Mouse (Mus musculus) liver, adult 2 months (tissue): Measurements from ENCODE around the gene Tbr1. TPM values are rescaled to one million over a fixed set of nuclear protein-coding genes. Genes with fewer than 3 reads are reported as not detected.

Experiments
- DNase-seq: peaks from one replicate; pipeline ENCODE4 v3.0.0-alpha.2; 2011; ENCODE audit warnings: low read depth, low spot score; ENCODE audit errors: extremely low read depth
- H3K27ac ChIP-seq: fragments of 200-500 bp; replicated peaks from 2 replicates; pipeline ENCODE4 v1.5.1; 2012; ENCODE audit warnings: low read depth, mild to moderate bottlenecking, control low read depth, inconsistent platforms, low read length; ENCODE audit not compliant: insufficient read depth
- H3K27me3 ChIP-seq: fragments of 200-500 bp; 2 replicates; pipeline ENCODE4 v1.6.1; 2012; ENCODE audit warnings: mild to moderate bottlenecking, moderate library complexity, low read length, inconsistent platforms; ENCODE audit not compliant: control insufficient read depth, insufficient read depth
- H3K36me3 ChIP-seq: fragments of 200-500 bp; 2 replicates; pipeline ENCODE4 v1.6.1; 2012; ENCODE audit warnings: low read length, inconsistent platforms; ENCODE audit not compliant: control insufficient read depth, insufficient read depth
- H3K4me1 ChIP-seq: fragments of 200-500 bp; 2 replicates; pipeline ENCODE4 v1.6.1; 2011; ENCODE audit warnings: low read length; ENCODE audit not compliant: control insufficient read depth, insufficient read depth
- H3K4me3 ChIP-seq: fragments of 200-500 bp; 2 replicates; pipeline ENCODE4 v1.5.1; 2011; ENCODE audit warnings: low read depth, mild to moderate bottlenecking, control low read depth, low read length, moderate library complexity; ENCODE audit not compliant: insufficient read depth
- H3K79me2 ChIP-seq: fragments of 200-500 bp; 2 replicates; pipeline ENCODE4 v1.6.1; 2012; ENCODE audit warnings: inconsistent platforms, mild to moderate bottlenecking, low read length, moderate library complexity; ENCODE audit not compliant: control insufficient read depth, insufficient read depth
- H3K9ac ChIP-seq: fragments of 200-500 bp; 2 replicates; pipeline ENCODE4 v1.6.1; 2012; ENCODE audit warnings: low read depth, mild to moderate bottlenecking, control low read depth, inconsistent platforms, low read length
- CTCF ChIP-seq: fragments of 200-500 bp; IDR thresholded peaks from 2 replicates; pipeline ENCODE4 v1.5.1; 2011; ENCODE audit warnings: low read depth, low read length, control low read depth
- POLR2A ChIP-seq: fragments of 200-500 bp; IDR thresholded peaks from 2 replicates; pipeline ENCODE4 v1.6.1; 2011; ENCODE audit warnings: low read length, control low read depth; ENCODE audit not compliant: insufficient read depth; ENCODE audit errors: extremely low read depth
- WGBS: fragments of 180-500 bp; shearing (Covaris S2); methylation state at CpG from one replicate; pipeline ENCODE4 v1.1.7; 2018; 5-methylcytosine and 5-hydroxymethylcytosine counted together
- polyA plus RNA-seq: library from polyadenylated mRNA; depleted of rRNA; stranded (reverse); fragments of >200 nt; gene quantifications from 2 replicates; pipeline ENCODE4 v1.2.3, GENCODE M21; 2012; rRNA removed
- total RNA-seq: library from RNA; depleted of rRNA; stranded (reverse); fragments of >200 nt; gene quantifications from 2 replicates; pipeline ENCODE4 v1.2.3, GENCODE M21; 2014; rRNA removed

Gene Tbr1
- total and polyA plus RNA-seq, 2 experiments: not detected

DNA sequence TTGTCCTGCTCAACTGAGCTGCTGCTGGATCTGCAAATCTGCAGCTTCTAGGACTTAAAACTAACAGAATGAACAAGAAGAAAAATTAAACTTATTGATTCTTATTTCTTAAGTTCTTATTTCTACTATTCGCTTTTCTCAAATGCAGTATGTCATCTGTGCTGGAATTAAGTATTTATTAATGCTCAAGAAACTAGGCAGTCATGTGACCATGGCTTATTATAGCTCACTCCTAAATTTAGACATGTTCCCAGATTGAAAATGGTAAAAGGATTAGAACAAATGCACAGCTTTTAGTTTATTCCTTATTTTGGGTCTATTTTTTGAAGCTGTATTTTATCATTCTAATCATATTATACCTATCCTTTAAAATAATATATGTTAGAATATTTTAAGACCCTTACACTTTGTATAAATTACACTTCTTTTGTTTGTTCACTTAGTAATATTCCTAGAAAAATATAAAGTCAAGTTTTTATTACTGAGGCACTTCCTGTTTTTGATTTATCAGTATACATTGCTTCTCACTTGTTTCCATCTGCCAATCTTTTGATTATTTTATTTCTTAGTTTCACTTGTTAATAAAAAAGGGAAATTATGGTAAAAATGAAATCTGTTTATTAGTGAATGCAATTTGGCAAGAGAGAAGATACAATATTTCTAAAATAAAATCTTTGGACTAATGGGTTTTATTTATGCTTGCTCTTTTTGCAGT lies 20.9 kb downstream of the Tbr1 start:
- no peak overlapping the region for H3K9ac ChIP-seq
- H3K36me3 ChIP-seq: no peaks in the 10 kb centered on the region
- H3K4me3 ChIP-seq: no peak overlapping the region
- 91% methylated on average over 1 of the region's 1 CpGs for WGBS
- H3K27me3 ChIP-seq: peaks cover 6% of the 10 kb centered on the region; the same call in 1 of the 2 replicates
- no peak overlapping the region for H3K27ac ChIP-seq
- DNase-seq: no peak
- TF ChIP-seq CTCF: no peak
- TF ChIP-seq POLR2A: no peak
- no peaks in the 10 kb centered on the region for H3K4me1 ChIP-seq
- H3K79me2 ChIP-seq: no peaks in the 10 kb centered on the region

DNA sequence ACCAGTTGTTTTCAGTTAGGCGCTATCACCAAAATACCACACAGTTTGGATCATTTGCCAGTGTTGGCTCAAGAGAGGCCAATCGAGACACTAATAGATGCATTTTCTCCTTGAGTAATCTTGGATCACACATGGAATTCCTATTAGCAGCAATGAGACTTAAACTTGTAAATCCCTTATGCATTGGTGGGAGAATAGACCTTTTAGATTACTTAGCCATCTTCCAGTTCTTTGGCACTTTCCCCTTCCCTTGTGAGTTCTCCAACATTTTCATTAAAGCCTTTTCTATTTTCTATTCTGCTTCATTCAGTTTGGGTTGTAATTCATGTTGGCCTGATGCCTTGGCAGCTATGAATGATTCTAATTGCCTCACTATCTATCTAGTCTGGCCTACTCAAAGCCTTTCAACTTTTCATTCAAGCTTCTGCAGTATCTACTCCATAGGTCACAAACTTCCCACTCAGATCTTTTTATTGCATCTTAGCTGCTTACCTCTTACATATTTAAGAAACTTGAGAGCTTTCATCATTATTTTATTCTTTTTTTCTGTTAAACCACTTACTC lies 34.6 kb downstream of the Tbr1 start:
- WGBS: 86% methylated on average over 2 of the region's 2 CpGs
- no peak for DNase-seq
- H3K27me3 ChIP-seq: no peaks in the 10 kb centered on the region
- H3K27ac ChIP-seq: no peak overlapping the region
- no peaks in the 10 kb centered on the region for H3K79me2 ChIP-seq
- H3K36me3 ChIP-seq: no peaks in the 10 kb centered on the region
- no peaks in the 10 kb centered on the region for H3K4me1 ChIP-seq
- TF ChIP-seq CTCF: no peak
- no peak for TF ChIP-seq POLR2A
- H3K9ac ChIP-seq: no peak overlapping the region
- no peak overlapping the region for H3K4me3 ChIP-seq

Other genes starting within 250 kb of the Tbr1 start
- 11.1 and 12.4 TPM in 2 replicates for gene Tank, start 224.3 kb upstream of the Tbr1 start, total RNA-seq
- gene Tank, start 224.3 kb upstream of the Tbr1 start, polyA plus RNA-seq: 4.2 TPM in 2 replicates
- gene Psmd14, start 91.2 kb upstream of the Tbr1 start, total RNA-seq: 55.5 and 65.1 TPM in 2 replicates
- gene Psmd14, start 91.2 kb upstream of the Tbr1 start, polyA plus RNA-seq: 11.4 and 15.8 TPM in 2 replicates
- gene Slc4a10, start 243.5 kb downstream of the Tbr1 start, total RNA-seq: 0.07 TPM in 1 of 2 replicates, not detected in the other
- gene Slc4a10, start 243.5 kb downstream of the Tbr1 start, polyA plus RNA-seq: not detected in 2 replicates